Mouse (Mus musculus) urinary bladder, postnatal 4 days (tissue): ENCODE data around the gene Apol7b.

Experiments used
- DNase-seq, 2 experiments: peaks; one replicate each; pipeline ENCODE4 v3.0.0; 2021 to 2022; ENCODE audit warnings: low spot score in 2 of 2

The Apol7b gene

DNA sequence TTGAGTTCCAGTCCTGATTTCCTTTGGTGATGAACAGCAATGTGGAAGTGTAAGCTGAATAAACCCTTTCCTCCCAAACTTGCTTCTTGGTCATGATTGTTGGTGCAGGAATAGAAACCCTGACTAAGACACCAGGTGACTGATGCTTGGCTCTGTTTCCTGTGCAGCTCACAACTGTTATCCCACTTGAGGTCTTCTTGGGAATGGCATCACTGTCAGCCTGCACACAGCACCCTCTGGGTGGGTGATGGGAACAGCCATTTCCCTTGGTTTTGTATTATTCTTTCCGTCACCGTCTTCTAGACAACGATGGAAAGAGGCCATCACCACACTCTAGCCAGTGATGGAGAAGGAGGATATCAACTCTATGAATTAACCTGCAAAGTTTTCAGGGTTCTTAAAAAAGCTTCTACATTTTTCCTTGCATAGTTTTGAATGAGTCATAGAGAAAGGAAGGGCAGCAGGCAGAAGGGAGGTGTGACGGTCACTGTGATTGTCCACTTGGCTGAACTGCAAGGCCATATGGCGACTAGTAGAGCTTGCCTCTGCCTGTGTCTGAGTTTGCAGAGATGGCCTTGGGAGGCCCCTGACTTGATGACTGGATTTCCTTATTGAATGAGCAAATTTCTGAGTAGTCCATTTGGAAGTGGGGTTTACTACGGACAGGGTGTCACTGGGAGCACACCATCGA lies 62.8 kb downstream of the Apol7b start:
- no peak for DNase-seq

DNA sequence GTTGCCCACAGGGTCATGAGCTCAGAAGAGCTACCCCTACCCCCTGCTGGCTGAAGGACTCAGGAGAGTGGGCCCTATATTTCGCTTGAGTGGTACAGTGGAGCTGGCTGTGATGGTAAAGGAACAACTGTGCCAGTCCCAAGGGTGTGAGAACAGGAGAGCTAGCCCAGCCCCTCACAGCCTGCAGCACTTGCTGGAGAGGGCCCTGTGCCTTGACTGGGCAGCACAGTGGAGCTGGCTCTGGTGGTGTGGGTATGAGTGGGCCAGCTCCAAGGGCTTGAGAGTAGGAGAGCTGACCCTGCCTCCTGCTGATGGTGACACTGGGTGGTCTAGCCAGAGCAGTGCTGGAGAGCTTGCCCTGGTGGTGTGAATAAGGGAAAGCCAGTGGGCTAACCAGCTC lies 64.4 kb downstream of the Apol7b start:
- no peak for DNase-seq

DNA sequence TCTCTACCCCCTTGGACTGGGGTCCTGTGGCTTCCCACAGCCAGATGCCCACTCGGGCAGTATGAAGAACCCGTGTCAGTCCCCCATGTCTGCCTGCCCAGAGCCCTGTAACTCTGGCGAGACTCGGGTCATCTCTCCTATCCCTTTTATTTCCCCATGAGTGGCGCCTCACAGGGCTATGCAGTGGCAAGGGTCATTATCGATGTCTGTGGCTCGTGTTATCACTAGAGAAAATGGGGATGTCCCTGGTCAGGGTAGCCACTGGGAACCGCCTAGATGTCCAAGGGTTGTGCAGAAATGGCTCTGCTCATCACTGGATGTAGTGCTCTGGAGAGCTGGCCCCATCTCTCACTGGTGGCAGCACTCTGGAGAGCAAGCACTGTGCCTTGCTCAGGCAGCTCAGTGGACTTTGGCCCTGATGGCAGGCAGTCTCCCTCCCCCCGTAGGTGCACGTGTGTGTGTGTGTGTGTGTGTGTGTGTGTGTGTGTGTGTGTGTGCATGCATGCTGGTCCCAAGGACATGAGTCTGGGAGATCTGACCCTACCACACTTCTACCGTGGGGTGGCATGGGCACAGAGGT lies 64.9 kb downstream of the Apol7b start:
- no peak for DNase-seq

DNA sequence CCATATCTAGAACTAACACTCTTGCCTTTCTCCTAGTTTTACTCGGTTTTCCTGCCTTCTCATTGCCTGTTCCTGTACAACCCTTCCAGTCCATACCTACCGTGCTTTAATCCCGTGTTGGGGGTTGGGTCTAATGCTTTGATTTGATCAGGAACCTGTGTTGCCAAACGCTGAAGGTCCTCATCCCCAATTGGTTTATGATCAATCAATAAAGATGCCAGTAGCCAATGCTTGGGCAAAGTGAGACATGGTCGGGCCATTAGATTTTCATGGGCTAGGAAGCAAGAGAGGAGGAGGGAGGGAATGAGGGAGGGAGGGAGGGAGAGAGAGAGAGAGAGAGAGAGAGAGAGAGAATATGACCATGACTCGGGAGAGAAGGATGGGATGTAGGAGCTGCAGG lies 65.8 kb downstream of the Apol7b start:
- no peak for DNase-seq

DNA sequence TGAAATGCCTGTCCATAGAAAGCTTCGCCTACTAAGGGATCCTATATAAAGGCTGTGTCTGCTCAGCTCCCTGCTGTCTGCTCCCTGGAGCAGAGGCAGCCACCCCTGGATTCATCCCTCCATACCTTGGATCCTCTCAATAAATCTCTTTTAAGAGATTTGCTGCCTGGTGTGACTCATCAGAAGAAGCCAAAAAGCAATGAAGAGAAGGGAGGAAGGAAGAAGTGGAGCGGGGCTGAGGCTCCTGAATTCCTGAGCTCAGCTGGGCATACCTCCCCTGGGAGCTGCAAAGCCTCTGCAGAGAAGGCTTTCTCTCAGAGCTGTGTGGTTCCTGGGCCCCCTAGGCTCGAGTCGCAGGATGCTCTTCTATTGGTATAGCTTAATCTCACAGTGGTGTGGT lies 67.4 kb downstream of the Apol7b start:
- DNase-seq = no peak

DNA sequence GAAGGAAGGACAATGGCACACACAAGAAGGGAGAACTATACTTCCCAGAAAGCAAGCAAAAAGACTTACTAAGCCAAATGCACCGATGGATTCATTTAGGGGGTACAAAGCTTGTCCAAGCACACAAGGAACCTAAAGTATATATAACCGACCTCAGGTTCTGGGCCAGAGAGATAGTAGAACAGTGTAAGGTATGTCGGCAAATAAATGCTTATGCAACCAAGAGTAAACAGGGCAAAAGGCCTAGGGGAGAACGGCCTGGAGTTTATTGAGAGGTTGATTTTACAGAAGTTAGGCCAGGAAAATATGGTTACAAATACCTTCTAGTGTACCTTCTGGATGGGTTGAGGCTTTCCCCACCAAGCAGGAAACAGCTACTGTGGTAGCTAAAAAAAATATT lies 69.9 kb downstream of the Apol7b start:
- no peak for DNase-seq

DNA sequence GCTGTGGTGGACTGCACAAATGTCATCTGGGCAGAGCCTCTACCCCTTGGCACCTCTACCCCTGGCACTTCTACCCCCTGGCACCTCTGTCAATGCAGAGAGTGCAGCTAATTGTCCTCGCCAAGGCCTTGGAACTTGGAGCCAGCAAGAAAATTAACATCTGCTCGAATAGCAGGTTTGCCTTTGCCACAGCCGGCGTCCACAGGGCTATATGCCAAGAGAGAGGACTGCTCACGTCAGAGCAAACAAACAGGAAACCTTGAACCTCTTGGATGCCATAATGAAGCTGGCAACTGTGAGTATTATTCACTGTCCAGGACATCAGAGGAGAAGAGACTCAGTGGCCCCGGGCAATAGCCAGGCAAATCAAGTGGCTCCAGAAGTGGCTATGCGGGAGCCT lies 70.4 kb downstream of the Apol7b start:
- DNase-seq = no peak
